Mouse (Mus musculus) ovary, postnatal 10 days (tissue): ENCODE data around the gene Xaf1.

Source experiments
- DNase-seq: peaks from one replicate; pipeline ENCODE4 v3.0.0; 2022; ENCODE audit warnings: low spot score

Xaf1 gene

DNA sequence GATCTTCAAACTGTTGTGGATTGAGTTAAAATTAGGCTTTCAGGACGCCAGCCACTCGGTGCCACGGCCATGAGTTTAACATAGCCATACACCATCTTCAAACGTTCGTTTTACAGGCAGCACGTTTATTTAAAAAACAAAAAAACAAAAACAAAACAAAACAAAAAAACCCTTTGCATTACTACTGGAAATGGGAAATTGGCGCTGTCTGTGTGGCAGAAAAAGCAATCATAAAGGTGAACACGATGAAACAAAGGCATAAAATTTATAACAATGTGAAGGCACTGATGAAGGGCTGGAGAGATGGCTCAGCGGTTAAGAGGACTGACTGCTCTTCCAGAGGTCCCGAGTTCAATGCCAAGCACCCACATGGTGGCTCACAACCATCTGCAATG is 60.9 kb downstream of the Xaf1 start, which contains the start of gene Tekt1:
Tekt1 (minus strand) TSS at position 96 of the 395 bp plus-strand sequence.
- DNase-seq = no peak
